In the genomic region with DNA sequence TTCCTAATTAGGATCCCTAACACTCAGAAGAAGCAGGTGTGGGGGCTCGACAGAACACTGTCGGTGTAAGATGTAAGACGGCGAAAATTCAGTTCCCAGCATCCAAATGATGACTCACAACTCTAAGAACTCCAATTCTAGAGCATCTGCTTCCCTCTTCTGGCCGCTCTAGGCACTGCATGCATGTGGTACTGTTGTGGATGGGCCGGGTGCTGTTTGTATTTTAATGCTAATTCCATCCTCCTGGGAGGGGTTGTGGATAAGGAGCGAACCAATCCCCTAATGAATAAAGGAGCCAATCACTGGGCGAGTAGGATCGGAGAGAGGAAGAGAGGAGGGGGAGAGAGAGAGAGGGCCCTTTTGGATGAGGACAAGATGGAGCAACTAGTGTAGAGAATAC, we compare ENCODE assay signal across 8 mouse cellular contexts. TPM values are rescaled to one million over a fixed set of nuclear protein-coding genes. Genes with fewer than 3 reads are reported as not detected.
DNase-seq lines count a peak whose midpoint lies in the region; ATAC-seq lines count a peak whose summit lies in the region.

No protein-coding gene starts in this region.

- no peak overlapping the region for H3K4me2 ChIP-seq in forebrain, embryonic 14.5 days (ENCODE audit: low read length)
- H3K4me2 ChIP-seq in forebrain, embryonic 12.5 days = no peak overlapping the region
- no peak overlapping the region for H3K4me2 ChIP-seq in midbrain, embryonic 11.5 days
- H3K4me2 ChIP-seq in midbrain, embryonic 15.5 days = no peak overlapping the region
- H3K4me2 ChIP-seq in embryonic facial prominence, embryonic 11.5 days (ENCODE audit: low read depth, low read length) = no peak overlapping the region

- H3K4me1 ChIP-seq in forebrain, embryonic 14.5 days (ENCODE audit: control insufficient read depth, insufficient read depth, low read length) = no peaks in the 10 kb centered on the region
- no peaks in the 10 kb centered on the region for H3K4me1 ChIP-seq in forebrain, embryonic 12.5 days
- no peaks in the 10 kb centered on the region for H3K4me1 ChIP-seq in midbrain, embryonic 11.5 days (ENCODE audit: control insufficient read depth, insufficient read depth, low read length)
- no peaks in the 10 kb centered on the region for H3K4me1 ChIP-seq in midbrain, embryonic 15.5 days
- no peaks in the 10 kb centered on the region for H3K4me1 ChIP-seq in embryonic facial prominence, embryonic 11.5 days (ENCODE audit: control insufficient read depth, insufficient read depth, low read length)

- peak; percentile 15; the same call in 1 of the 2 replicates for ATAC-seq in forebrain, embryonic 14.5 days
- ATAC-seq in forebrain, embryonic 12.5 days (ENCODE audit: low FRiP score) = no peak
- peak; percentile 54; the same call in 1 of the 2 replicates for ATAC-seq in midbrain, embryonic 11.5 days (ENCODE audit: low FRiP score)
- no peak for ATAC-seq in midbrain, embryonic 15.5 days (replicated peaks)
- no peak for ATAC-seq in embryonic facial prominence, embryonic 11.5 days (replicated peaks; ENCODE audit: insufficient number of reproducible peaks, low FRiP score, low TSS enrichment, low read depth)

- no peaks in the 10 kb centered on the region for H3K9me3 ChIP-seq in forebrain, embryonic 14.5 days (replicated peaks; ENCODE audit: control insufficient read depth, low read length)
- H3K9me3 ChIP-seq in forebrain, embryonic 12.5 days = 0 out of 2 replicates have a peak, but pooled peaks cover 3% of the 10 kb centered on the region
- H3K9me3 ChIP-seq in midbrain, embryonic 11.5 days (ENCODE audit: control insufficient read depth, low read length) = peaks cover 4% of the 10 kb centered on the region; the same call in 1 of the 2 replicates
- no peaks in the 10 kb centered on the region for H3K9me3 ChIP-seq in midbrain, embryonic 15.5 days
- no peaks in the 10 kb centered on the region for H3K9me3 ChIP-seq in embryonic facial prominence, embryonic 11.5 days (replicated peaks; ENCODE audit: control insufficient read depth, low read length)

- H3K9ac ChIP-seq in forebrain, embryonic 14.5 days (ENCODE audit: low read length) = no peak overlapping the region
- H3K9ac ChIP-seq in forebrain, embryonic 12.5 days = no peak overlapping the region
- H3K9ac ChIP-seq in midbrain, embryonic 11.5 days (ENCODE audit: low read length) = no peak overlapping the region
- H3K9ac ChIP-seq in midbrain, embryonic 15.5 days = no peak overlapping the region
- no peak overlapping the region for H3K9ac ChIP-seq in embryonic facial prominence, embryonic 11.5 days (replicated peaks; ENCODE audit: low read length)

- peak; percentile 50 for DNase-seq in forebrain, embryonic 14.5 days (ENCODE audit: low spot score)
- peak; percentile 87 for DNase-seq in midbrain, embryonic 11.5 days (ENCODE audit: low spot score, missing footprints)
- peak; percentile 43 for DNase-seq in embryonic facial prominence, embryonic 11.5 days (ENCODE audit: low spot score)
- DNase-seq in testis, postnatal 14 days (ENCODE audit: low spot score) = peak; percentile 32
- DNase-seq in ovary, postnatal 14 days (ENCODE audit: low spot score) = no peak
- no peak for DNase-seq in MN1 (ENCODE audit: low spot score)

- no peak overlapping the region for H3K27ac ChIP-seq in forebrain, embryonic 14.5 days (ENCODE audit: low read depth, low read length)
- H3K27ac ChIP-seq in forebrain, embryonic 12.5 days = no peak overlapping the region
- H3K27ac ChIP-seq in midbrain, embryonic 11.5 days (ENCODE audit: low read depth, low read length) = no peak overlapping the region
- no peak overlapping the region for H3K27ac ChIP-seq in midbrain, embryonic 15.5 days
- H3K27ac ChIP-seq in embryonic facial prominence, embryonic 11.5 days (replicated peaks; ENCODE audit: low read depth, low read length) = no peak overlapping the region

- H3K27me3 ChIP-seq in forebrain, embryonic 14.5 days (replicated peaks; ENCODE audit: control insufficient read depth, insufficient read depth, low read length) = no peaks in the 10 kb centered on the region
- no peaks in the 10 kb centered on the region for H3K27me3 ChIP-seq in forebrain, embryonic 12.5 days
- H3K27me3 ChIP-seq in midbrain, embryonic 11.5 days (ENCODE audit: control insufficient read depth, insufficient read depth, low read length) = no peaks in the 10 kb centered on the region
- H3K27me3 ChIP-seq in midbrain, embryonic 15.5 days (replicated peaks) = no peaks in the 10 kb centered on the region
- H3K27me3 ChIP-seq in embryonic facial prominence, embryonic 11.5 days (ENCODE audit: control insufficient read depth, insufficient read depth, low read length) = no peaks in the 10 kb centered on the region

- no peaks in the 10 kb centered on the region for H3K36me3 ChIP-seq in forebrain, embryonic 14.5 days (ENCODE audit: control insufficient read depth, insufficient read depth, low read length)
- H3K36me3 ChIP-seq in forebrain, embryonic 12.5 days (replicated peaks) = no peaks in the 10 kb centered on the region
- no peaks in the 10 kb centered on the region for H3K36me3 ChIP-seq in midbrain, embryonic 11.5 days (ENCODE audit: control insufficient read depth, insufficient read depth, low read length)
- H3K36me3 ChIP-seq in midbrain, embryonic 15.5 days (replicated peaks) = no peaks in the 10 kb centered on the region
- no peaks in the 10 kb centered on the region for H3K36me3 ChIP-seq in embryonic facial prominence, embryonic 11.5 days (replicated peaks; ENCODE audit: control insufficient read depth, insufficient read depth, low read depth, low read length)

- 47% methylated on average over 9 of the region's 9 CpGs for WGBS in forebrain, embryonic 14.5 days
- WGBS in forebrain, embryonic 12.5 days = 44% methylated on average over 9 of the region's 9 CpGs
- 44% methylated on average over 9 of the region's 9 CpGs for WGBS in midbrain, embryonic 11.5 days
- 47% methylated on average over 9 of the region's 9 CpGs for WGBS in midbrain, embryonic 15.5 days
- WGBS in embryonic facial prominence, embryonic 11.5 days = 42% methylated on average over 9 of the region's 9 CpGs

- no peak overlapping the region for H3K4me3 ChIP-seq in forebrain, embryonic 14.5 days (ENCODE audit: low read depth, low read length)
- H3K4me3 ChIP-seq in forebrain, embryonic 12.5 days (replicated peaks) = no peak overlapping the region
- no peak overlapping the region for H3K4me3 ChIP-seq in midbrain, embryonic 11.5 days (ENCODE audit: low read depth, low read length)
- H3K4me3 ChIP-seq in midbrain, embryonic 15.5 days = no peak overlapping the region
- no peak overlapping the region for H3K4me3 ChIP-seq in embryonic facial prominence, embryonic 11.5 days (ENCODE audit: low read depth, low read length)

RNA-seq across cellular contexts. Expression of a gene that starts 8.6 kb away (rescaled TPM):
- polyA plus RNA-seq in forebrain, embryonic 14.5 days (2014; fragmentation: Nextera tagmentation; extraction: Ambion mirVana) = 0.28 and 0.42 TPM in 2 replicates
- 0.20 and 0.21 TPM in 2 replicates for polyA plus RNA-seq in forebrain, embryonic 12.5 days (2016; fragmentation: Nextera tagmentation; extraction: Ambion mirVana)
- polyA plus RNA-seq in midbrain, embryonic 11.5 days (2014; fragmentation: Nextera tagmentation; extraction: Ambion mirVana) = 0.08 and 0.29 TPM in 2 replicates
- 0.87 and 1.0 TPM in 2 replicates for polyA plus RNA-seq in midbrain, embryonic 15.5 days (2015; fragmentation: Nextera tagmentation; extraction: Ambion mirVana)
- 0.20 TPM in 1 of 2 replicates, not detected in the other for polyA plus RNA-seq in embryonic facial prominence, embryonic 11.5 days (2014; fragmentation: Nextera tagmentation; extraction: Ambion mirVana)

RNA-seq across cellular contexts. Expression of a gene that starts 9.1 kb away (rescaled TPM):
- polyA plus RNA-seq in forebrain, embryonic 14.5 days (2014; fragmentation: Nextera tagmentation; extraction: Ambion mirVana) = 27.3 and 32.8 TPM in 2 replicates
- 16.9 and 18.1 TPM in 2 replicates for polyA plus RNA-seq in forebrain, embryonic 12.5 days (2016; fragmentation: Nextera tagmentation; extraction: Ambion mirVana)
- polyA plus RNA-seq in midbrain, embryonic 11.5 days (2014; fragmentation: Nextera tagmentation; extraction: Ambion mirVana) = 10.2 and 11.5 TPM in 2 replicates
- 32.2 and 32.9 TPM in 2 replicates for polyA plus RNA-seq in midbrain, embryonic 15.5 days (2015; fragmentation: Nextera tagmentation; extraction: Ambion mirVana)
- polyA plus RNA-seq in embryonic facial prominence, embryonic 11.5 days (2014; fragmentation: Nextera tagmentation; extraction: Ambion mirVana) = 14.7 and 15.7 TPM in 2 replicates

RNA-seq across cellular contexts. Expression of a gene that starts 44.2 kb away (rescaled TPM):
- 5.9 and 8.0 TPM in 2 replicates for polyA plus RNA-seq in forebrain, embryonic 14.5 days (2014; fragmentation: Nextera tagmentation; extraction: Ambion mirVana)
- polyA plus RNA-seq in forebrain, embryonic 12.5 days (2016; fragmentation: Nextera tagmentation; extraction: Ambion mirVana) = 27.1 and 27.9 TPM in 2 replicates
- 16.0 and 18.4 TPM in 2 replicates for polyA plus RNA-seq in midbrain, embryonic 11.5 days (2014; fragmentation: Nextera tagmentation; extraction: Ambion mirVana)
- 17.1 and 17.5 TPM in 2 replicates for polyA plus RNA-seq in midbrain, embryonic 15.5 days (2015; fragmentation: Nextera tagmentation; extraction: Ambion mirVana)
- polyA plus RNA-seq in embryonic facial prominence, embryonic 11.5 days (2014; fragmentation: Nextera tagmentation; extraction: Ambion mirVana) = 21.5 and 22.2 TPM in 2 replicates

Comparison
In these comparisons a context has a peak if more than half of its experiments do, and no peak if none do; other contexts are left out.
1. ATAC-seq: peak in forebrain, embryonic 14.5 days (single experiment) and midbrain, embryonic 11.5 days (single experiment); none in forebrain, embryonic 12.5 days (single experiment), midbrain, embryonic 15.5 days (single experiment) and embryonic facial prominence, embryonic 11.5 days (single experiment).
2. DNase-seq: peak in forebrain, embryonic 14.5 days (single experiment), midbrain, embryonic 11.5 days (single experiment), embryonic facial prominence, embryonic 11.5 days (single experiment) and testis, postnatal 14 days (single experiment); none in ovary, postnatal 14 days (single experiment) and MN1 (single experiment).